Mouse (Mus musculus): ENCODE measurements around the gene Ccdc91. TPM values are rescaled to one million over a fixed set of nuclear protein-coding genes. Genes with fewer than 3 reads are reported as not detected.
A peak's percentile ranks its signal among the peaks of the same experiment; 100 is the strongest.

The Ccdc91 gene
- total and polyA plus RNA-seq, 2 experiments = 19.8 to 30.8 TPM

DNA sequence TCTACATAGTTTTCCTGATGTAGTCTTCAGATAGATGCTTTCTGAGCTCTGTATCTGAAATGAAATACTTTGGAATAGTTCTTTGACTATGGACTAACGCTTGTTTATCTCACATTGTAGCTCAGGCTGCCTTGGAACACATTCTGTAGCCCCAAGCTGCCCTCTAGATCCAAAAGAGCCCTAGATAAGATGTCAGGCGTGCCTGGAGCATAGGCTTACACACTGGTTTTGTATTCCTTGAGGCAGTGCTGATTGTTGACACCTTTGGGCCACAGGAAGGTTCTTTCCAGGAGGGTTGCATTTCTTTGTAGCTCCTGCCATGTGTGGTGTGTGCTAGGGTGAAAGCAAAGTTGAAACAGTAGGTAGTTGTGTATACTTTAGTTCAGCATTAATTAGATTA, 139.7 kb downstream of the Ccdc91 start:
- 91% methylated on average over 2 of the region's 2 CpGs for WGBS
- Histone ChIP-seq H3K4me1 (ENCODE audit: control insufficient read depth, insufficient read depth, low read length) (no peaks in the 10 kb centered on the region), H3K4me3 (ENCODE audit: insufficient read depth, low read depth, low read length) (no peak overlapping the region), H3K9ac (ENCODE audit: low read depth, low read length) (no peak overlapping the region), H3K27ac (replicated peaks; ENCODE audit: insufficient read depth, low read depth, low read length) (no peak overlapping the region), H3K36me3 (ENCODE audit: control insufficient read depth, insufficient read depth, low read length) (peaks cover 7% of the 10 kb centered on the region; the same call in 1 of the 2 replicates), H3K27me3 (ENCODE audit: control insufficient read depth, insufficient read depth, low read length) (no peaks in the 10 kb centered on the region), H3K79me2 (ENCODE audit: control insufficient read depth, insufficient read depth, low read length) (no peaks in the 10 kb centered on the region)
- no peak for DNase-seq (ENCODE audit: extremely low read depth, low read depth, low spot score)
- TF ChIP-seq CTCF (IDR thresholded peaks at IDR 0.05; ENCODE audit: low read depth, low read length) (no peak), POLR2A (IDR thresholded peaks at IDR 0.05; ENCODE audit: extremely low read depth, insufficient read depth, low read length) (no peak)

DNA sequence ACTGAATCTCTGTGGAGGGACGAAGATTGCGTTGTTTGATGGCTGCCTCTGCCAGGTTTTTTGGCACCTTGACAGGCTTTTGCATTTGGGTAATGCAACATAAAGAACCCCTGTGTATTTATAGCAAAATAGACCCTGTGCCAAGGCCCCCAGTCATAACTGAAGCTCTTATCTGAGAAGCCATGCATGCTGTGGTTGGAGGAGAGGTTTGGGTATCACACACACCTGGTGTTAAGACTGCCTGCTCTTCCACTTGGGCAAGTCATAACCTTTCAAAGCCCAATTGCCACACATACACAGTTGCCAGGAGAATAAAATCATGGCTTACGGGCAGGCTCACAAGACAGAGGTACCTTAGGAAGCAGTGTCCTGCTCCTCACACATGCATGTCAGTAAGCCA, 147.5 kb downstream of the Ccdc91 start:
- no peaks in the 10 kb centered on the region for H3K79me2 ChIP-seq (ENCODE audit: control insufficient read depth, insufficient read depth, low read length)
- TF ChIP-seq CTCF (IDR thresholded peaks at IDR 0.05; ENCODE audit: low read depth, low read length) (no peak), POLR2A (IDR thresholded peaks at IDR 0.05; ENCODE audit: extremely low read depth, insufficient read depth, low read length) (no peak)
- DNase-seq (ENCODE audit: extremely low read depth, low read depth, low spot score) = no peak
- no peak overlapping the region for H3K27ac ChIP-seq (replicated peaks; ENCODE audit: insufficient read depth, low read depth, low read length)
- H3K27me3 ChIP-seq (ENCODE audit: control insufficient read depth, insufficient read depth, low read length) = no peaks in the 10 kb centered on the region
- H3K4me3 ChIP-seq (ENCODE audit: insufficient read depth, low read depth, low read length) = no peak overlapping the region
- WGBS = 93% methylated on average over 3 of the region's 3 CpGs
- no peaks in the 10 kb centered on the region for H3K4me1 ChIP-seq (ENCODE audit: control insufficient read depth, insufficient read depth, low read length)
- no peaks in the 10 kb centered on the region; the same call in 1 of the 2 replicates for H3K36me3 ChIP-seq (ENCODE audit: control insufficient read depth, insufficient read depth, low read length)
- no peak overlapping the region for H3K9ac ChIP-seq (ENCODE audit: low read depth, low read length)

DNA sequence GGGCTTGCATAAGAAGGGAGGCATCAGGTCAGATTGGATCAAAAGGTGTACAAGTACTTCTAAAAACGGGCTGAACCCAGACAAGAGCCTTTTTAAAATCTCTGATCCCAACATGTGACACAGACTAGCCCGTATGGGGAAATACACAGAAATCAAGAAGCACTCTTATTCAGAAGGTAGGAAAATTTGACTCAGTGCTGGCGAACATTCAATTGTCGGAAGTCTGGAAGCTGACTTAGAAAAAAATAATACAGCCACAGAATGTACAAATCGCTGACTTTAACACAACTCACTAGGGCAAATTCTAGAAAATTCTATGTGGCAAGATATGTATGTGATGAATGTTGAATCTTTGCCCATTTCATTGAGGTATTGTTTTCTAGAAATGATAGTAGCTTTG, 160.8 kb downstream of the Ccdc91 start:
- 0 out of 2 replicates have a peak, but pooled peaks cover 1% of the 10 kb centered on the region for H3K4me1 ChIP-seq (ENCODE audit: control insufficient read depth, insufficient read depth, low read length)
- TF ChIP-seq CTCF (IDR thresholded peaks at IDR 0.05; ENCODE audit: low read depth, low read length) (no peak), POLR2A (IDR thresholded peaks at IDR 0.05; ENCODE audit: extremely low read depth, insufficient read depth, low read length) (no peak)
- H3K79me2 ChIP-seq (ENCODE audit: control insufficient read depth, insufficient read depth, low read length) = no peaks in the 10 kb centered on the region
- no peaks in the 10 kb centered on the region for H3K27me3 ChIP-seq (ENCODE audit: control insufficient read depth, insufficient read depth, low read length)
- WGBS = 77% methylated on average over 5 of the region's 5 CpGs
- no peak for DNase-seq (ENCODE audit: extremely low read depth, low read depth, low spot score)
- no peak overlapping the region for H3K27ac ChIP-seq (replicated peaks; ENCODE audit: insufficient read depth, low read depth, low read length)
- H3K4me3 ChIP-seq (ENCODE audit: insufficient read depth, low read depth, low read length) = no peak overlapping the region
- H3K9ac ChIP-seq (ENCODE audit: low read depth, low read length) = no peak overlapping the region
- H3K36me3 ChIP-seq (ENCODE audit: control insufficient read depth, insufficient read depth, low read length) = peaks cover 11% of the 10 kb centered on the region

DNA sequence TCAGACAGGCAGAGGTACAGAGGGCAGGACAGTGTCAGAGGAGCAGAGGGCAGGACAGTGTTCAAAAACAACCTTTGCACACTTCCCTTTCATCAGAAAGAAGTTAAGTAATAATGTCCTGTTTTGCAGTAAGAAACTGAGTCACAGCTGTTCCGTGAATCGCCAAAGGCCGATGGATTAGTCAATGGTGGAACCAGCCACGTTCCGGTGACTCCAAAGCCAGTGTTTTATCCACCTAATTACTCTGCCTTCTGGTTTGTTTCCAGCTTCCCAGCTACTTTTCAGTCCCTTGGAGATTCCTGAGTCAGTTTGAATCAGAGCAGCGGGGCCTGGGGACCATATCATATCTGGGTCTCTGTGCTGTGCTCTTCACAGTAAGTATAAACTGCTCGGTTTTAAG, 168.2 kb downstream of the Ccdc91 start:
- Histone ChIP-seq H3K27me3 (ENCODE audit: control insufficient read depth, insufficient read depth, low read length) (no peaks in the 10 kb centered on the region), H3K9ac (ENCODE audit: low read depth, low read length) (no peak overlapping the region), H3K4me1 (ENCODE audit: control insufficient read depth, insufficient read depth, low read length) (no peaks in the 10 kb centered on the region), H3K27ac (replicated peaks; ENCODE audit: insufficient read depth, low read depth, low read length) (no peak overlapping the region), H3K4me3 (ENCODE audit: insufficient read depth, low read depth, low read length) (no peak overlapping the region), H3K36me3 (ENCODE audit: control insufficient read depth, insufficient read depth, low read length) (no peaks in the 10 kb centered on the region), H3K79me2 (ENCODE audit: control insufficient read depth, insufficient read depth, low read length) (no peaks in the 10 kb centered on the region)
- TF ChIP-seq CTCF (IDR thresholded peaks at IDR 0.05; ENCODE audit: low read depth, low read length) = no peak
- no peak for TF ChIP-seq POLR2A (IDR thresholded peaks at IDR 0.05; ENCODE audit: extremely low read depth, insufficient read depth, low read length)
- 60% methylated on average over 7 of the region's 7 CpGs for WGBS
- DNase-seq (ENCODE audit: extremely low read depth, low read depth, low spot score) = peak; percentile 78

DNA sequence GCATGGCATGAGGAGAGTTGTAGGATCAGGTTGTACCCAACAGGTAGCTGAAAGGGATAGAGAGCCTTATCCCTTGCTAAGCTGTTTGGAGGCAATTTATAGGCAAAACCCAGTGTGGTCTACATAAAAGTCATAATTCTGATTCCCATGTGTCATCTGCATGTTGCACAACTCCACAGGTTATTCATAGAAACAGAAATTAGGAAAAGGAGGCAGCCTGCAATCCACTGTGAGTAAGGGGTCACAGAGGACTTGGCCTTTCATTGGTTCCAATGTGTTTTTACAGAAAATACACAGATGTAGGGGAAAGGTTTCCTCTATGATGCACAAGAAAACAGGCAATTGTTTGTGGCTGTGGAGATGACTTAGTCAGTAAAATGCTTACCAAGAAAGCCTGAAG, 168.8 kb downstream of the Ccdc91 start:
- H3K4me1 ChIP-seq (ENCODE audit: control insufficient read depth, insufficient read depth, low read length) = no peaks in the 10 kb centered on the region
- TF ChIP-seq CTCF (IDR thresholded peaks at IDR 0.05; ENCODE audit: low read depth, low read length) (no peak), POLR2A (IDR thresholded peaks at IDR 0.05; ENCODE audit: extremely low read depth, insufficient read depth, low read length) (no peak)
- no peaks in the 10 kb centered on the region for H3K36me3 ChIP-seq (ENCODE audit: control insufficient read depth, insufficient read depth, low read length)
- no peak overlapping the region for H3K9ac ChIP-seq (ENCODE audit: low read depth, low read length)
- no peak overlapping the region for H3K4me3 ChIP-seq (ENCODE audit: insufficient read depth, low read depth, low read length)
- H3K27ac ChIP-seq (replicated peaks; ENCODE audit: insufficient read depth, low read depth, low read length) = no peak overlapping the region
- no peak for DNase-seq (ENCODE audit: extremely low read depth, low read depth, low spot score)
- H3K79me2 ChIP-seq (ENCODE audit: control insufficient read depth, insufficient read depth, low read length) = no peaks in the 10 kb centered on the region
- no peaks in the 10 kb centered on the region for H3K27me3 ChIP-seq (ENCODE audit: control insufficient read depth, insufficient read depth, low read length)

DNA sequence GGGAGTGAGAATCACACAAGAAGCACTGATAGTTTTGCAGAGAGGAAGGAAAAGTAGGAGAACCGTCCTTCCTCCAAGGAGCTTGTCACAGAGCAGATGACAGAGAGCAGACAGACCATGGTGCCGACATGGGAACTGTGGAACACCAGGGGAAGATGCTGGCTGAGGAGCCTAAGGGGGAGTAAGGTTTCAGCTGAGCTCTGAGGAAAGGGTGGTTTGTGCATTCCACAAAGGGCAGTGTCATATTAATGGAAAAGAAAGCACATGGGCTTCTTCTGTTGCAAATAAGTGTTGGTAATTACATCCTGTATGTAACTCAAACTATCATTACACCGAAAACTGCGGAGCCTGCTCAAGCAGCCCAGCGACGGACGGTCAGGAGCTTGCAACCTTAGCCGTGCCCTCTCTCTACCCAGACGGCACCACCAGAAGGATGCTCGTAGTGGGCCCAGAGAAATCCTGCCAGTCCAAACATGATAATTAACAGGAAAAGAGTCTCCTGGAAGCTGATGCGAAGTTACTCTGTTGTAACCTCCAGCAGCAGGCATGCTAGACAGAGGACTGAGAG, 170.9 kb downstream of the Ccdc91 start:
- no peak for TF ChIP-seq CTCF (IDR thresholded peaks at IDR 0.05; ENCODE audit: low read depth, low read length)
- no peak for TF ChIP-seq POLR2A (IDR thresholded peaks at IDR 0.05; ENCODE audit: extremely low read depth, insufficient read depth, low read length)

More for the DNA sequence above, 170.9 kb downstream of the Ccdc91 start:
- H3K4me3 ChIP-seq (ENCODE audit: insufficient read depth, low read depth, low read length) = no peak overlapping the region
- no peaks in the 10 kb centered on the region for H3K27me3 ChIP-seq (ENCODE audit: control insufficient read depth, insufficient read depth, low read length)
- H3K79me2 ChIP-seq (ENCODE audit: control insufficient read depth, insufficient read depth, low read length) = no peaks in the 10 kb centered on the region
- H3K9ac ChIP-seq (ENCODE audit: low read depth, low read length) = no peak overlapping the region
- DNase-seq (ENCODE audit: extremely low read depth, low read depth, low spot score) = no peak
- H3K4me1 ChIP-seq (ENCODE audit: control insufficient read depth, insufficient read depth, low read length) = no peaks in the 10 kb centered on the region
- no peaks in the 10 kb centered on the region for H3K36me3 ChIP-seq (ENCODE audit: control insufficient read depth, insufficient read depth, low read length)
- no peak overlapping the region for H3K27ac ChIP-seq (replicated peaks; ENCODE audit: insufficient read depth, low read depth, low read length)
- 85% methylated on average over 11 of the region's 11 CpGs for WGBS

All from liver, adult 2 months (tissue).